Mouse (Mus musculus): ENCODE measurements around the gene Lrrc1.

- TF ChIP-seq CTCF (IDR thresholded peaks at IDR 0.05) (no peak), EP300 (IDR thresholded peaks at IDR 0.05) (no peak)
These were observed 50.4 kb downstream of the Lrrc1 start for GRCm38 (mm10) chr9:77494307-77494706.

All from lung, postnatal 0 days (tissue).